Mouse (Mus musculus) forebrain, embryonic 15.5 days (tissue): Measurements from ENCODE around the gene Ccdc92. TPM values are rescaled to one million over a fixed set of nuclear protein-coding genes. Genes with fewer than 3 reads are reported as not detected.

ENCODE experiments used
- ATAC-seq: fragments of 200-750 bp; cut with Nextera tagmentation; replicated peaks from 2 replicates; pipeline ENCODE4 v1.8.0; 2017; ENCODE audit warnings: mild to moderate bottlenecking, moderate TSS enrichment, moderate library complexity
- H3K27ac ChIP-seq: fragments of 300-500 bp; sonication (generic); replicated peaks from 2 replicates; pipeline ENCODE4 v1.5.1; 2015; ENCODE audit warnings: mild to moderate bottlenecking, inconsistent platforms
- H3K27me3 ChIP-seq: fragments of 300-500 bp; sonication (generic); 2 replicates; pipeline ENCODE4 v1.6.1; 2015; ENCODE audit warnings: inconsistent platforms
- H3K36me3 ChIP-seq: fragments of 300-500 bp; sonication (generic); 2 replicates; pipeline ENCODE4 v1.6.1; 2015; ENCODE audit warnings: mild to moderate bottlenecking, inconsistent platforms
- H3K4me1 ChIP-seq: fragments of 300-500 bp; sonication (generic); 2 replicates; pipeline ENCODE4 v1.6.1; 2015; ENCODE audit warnings: inconsistent platforms
- H3K4me2 ChIP-seq: fragments of 300-500 bp; sonication (generic); replicated peaks from 2 replicates; pipeline ENCODE4 v1.6.1; 2015; ENCODE audit warnings: mild to moderate bottlenecking, inconsistent platforms
- H3K4me3 ChIP-seq: fragments of 300-500 bp; sonication (generic); 2 replicates; pipeline ENCODE4 v1.5.1; 2015; ENCODE audit warnings: mild to moderate bottlenecking, inconsistent platforms
- H3K9ac ChIP-seq: fragments of 300-500 bp; sonication (generic); replicated peaks from 2 replicates; pipeline ENCODE4 v1.6.1; 2015; ENCODE audit warnings: mild to moderate bottlenecking, inconsistent platforms
- H3K9me3 ChIP-seq: fragments of 300-500 bp; sonication (generic); 2 replicates; pipeline ENCODE4 v1.6.1; 2016; ENCODE audit warnings: inconsistent platforms
- WGBS: fragments of 180-500 bp; shearing (Covaris S2); methylation state at CpG from one replicate; pipeline ENCODE4 v1.1.7; 2015; ENCODE audit warnings: mixed read lengths; 5-methylcytosine and 5-hydroxymethylcytosine counted together
- polyA plus RNA-seq: library from polyadenylated mRNA; unstranded; fragments of >200 nt; fragmentation: Nextera tagmentation; extraction: Ambion mirVana; gene quantifications from 2 replicates; pipeline ENCODE4 v1.2.1, GENCODE M21; 2015

Ccdc92 gene
- polyA plus RNA-seq, 1 experiment from 2014 or later = 33.3 TPM

GRCm38 (mm10) chr5:124814797-124815196 lies 47.4 kb downstream of the Ccdc92 start:
- Histone ChIP-seq H3K9me3 (no peaks in the 10 kb centered on the region), H3K36me3 (no peaks in the 10 kb centered on the region), H3K4me2 (no peak overlapping the region), H3K27me3 (no peaks in the 10 kb centered on the region), H3K4me1 (no peaks in the 10 kb centered on the region), H3K27ac (no peak overlapping the region), H3K4me3 (no peak overlapping the region), H3K9ac (no peak overlapping the region)
- no peak for ATAC-seq
- 81% methylated on average over 5 of the region's 5 CpGs for WGBS

GRCm38 (mm10) chr5:124812466-124812865 lies 49.8 kb downstream of the Ccdc92 start:
- H3K27me3 ChIP-seq = no peaks in the 10 kb centered on the region
- no peak overlapping the region for H3K4me3 ChIP-seq
- H3K9ac ChIP-seq = no peak overlapping the region
- no peak overlapping the region for H3K27ac ChIP-seq
- H3K4me2 ChIP-seq = no peak overlapping the region
- ATAC-seq = no peak
- no peaks in the 10 kb centered on the region for H3K36me3 ChIP-seq
- H3K9me3 ChIP-seq = no peaks in the 10 kb centered on the region
- H3K4me1 ChIP-seq = no peaks in the 10 kb centered on the region
- 92% methylated on average over 12 of the region's 12 CpGs for WGBS

- no peak overlapping the region for H3K9ac ChIP-seq
- no peak for ATAC-seq
- H3K4me3 ChIP-seq = no peak overlapping the region
- H3K9me3 ChIP-seq = no peaks in the 10 kb centered on the region
- WGBS = 89% methylated on average over 4 of the region's 4 CpGs
- no peak overlapping the region for H3K4me2 ChIP-seq
- no peaks in the 10 kb centered on the region for H3K27me3 ChIP-seq
- H3K4me1 ChIP-seq = no peaks in the 10 kb centered on the region
- no peak overlapping the region for H3K27ac ChIP-seq
- H3K36me3 ChIP-seq = no peaks in the 10 kb centered on the region
These were observed 52.4 kb downstream of the Ccdc92 start for GRCm38 (mm10) chr5:124809708-124810366.

GRCm38 (mm10) chr5:124792112-124792511 lies 70.1 kb downstream of the Ccdc92 start:
- no peak overlapping the region for H3K4me3 ChIP-seq
- no peak overlapping the region for H3K4me2 ChIP-seq
- no peak for ATAC-seq
- H3K9ac ChIP-seq = no peak overlapping the region
- no peaks in the 10 kb centered on the region for H3K9me3 ChIP-seq
- H3K4me1 ChIP-seq = no peaks in the 10 kb centered on the region
- no peaks in the 10 kb centered on the region for H3K36me3 ChIP-seq
- 93% methylated on average over 7 of the region's 7 CpGs for WGBS
- no peaks in the 10 kb centered on the region for H3K27me3 ChIP-seq
- no peak overlapping the region for H3K27ac ChIP-seq

GRCm38 (mm10) chr5:124785650-124786049 lies 76.6 kb downstream of the Ccdc92 start:
- WGBS = 82% methylated on average over 7 of the region's 7 CpGs
- Histone ChIP-seq H3K27ac (no peak overlapping the region), H3K4me3 (no peak overlapping the region), H3K27me3 (no peaks in the 10 kb centered on the region), H3K36me3 (no peaks in the 10 kb centered on the region), H3K9ac (no peak overlapping the region), H3K9me3 (no peaks in the 10 kb centered on the region), H3K4me1 (no peaks in the 10 kb centered on the region), H3K4me2 (no peak overlapping the region)
- ATAC-seq = no peak

Other genes starting within 250 kb of the Ccdc92 start
- 47.6 and 48.5 TPM in 2 replicates for gene Atp6v0a2, start 233.8 kb downstream of the Ccdc92 start, polyA plus RNA-seq
- gene Dnah10, start 137.3 kb downstream of the Ccdc92 start, polyA plus RNA-seq = 0.11 and 0.14 TPM in 2 replicates
- 122 and 129 TPM in 2 replicates for gene Zfp664, start 267 bp upstream of the Ccdc92 start, polyA plus RNA-seq
- gene Rflna, start 140.8 kb upstream of the Ccdc92 start, polyA plus RNA-seq = 2.5 and 2.8 TPM in 2 replicates